Comparison of ENCODE assay signal across 9 mouse cellular contexts in genomic region chr5:62706900-62707299, GRCm38 (mm10). TPM values are rescaled to one million over a fixed set of nuclear protein-coding genes. Genes with fewer than 3 reads are reported as not detected.
A peak's percentile ranks its signal among the peaks of the same experiment; 100 is the strongest.
DNase-seq lines count a peak whose midpoint lies in the region; ATAC-seq and TF ChIP-seq lines count a peak whose summit lies in the region.
"Had no signal": no experiment of that assay in that cellular context is flagged by ENCODE, and none has a peak within 500 bp of the region (broad histone marks: within the 10 kb centered on the region; RNA-seq: fewer than 3 reads in every experiment).

No protein-coding gene starts in this region.

- no peak overlapping the region for H3K27ac ChIP-seq in liver, adult 2 months (replicated peaks; ENCODE audit: insufficient read depth, low read depth, low read length)
- no peak overlapping the region for H3K27ac ChIP-seq in liver, embryonic 12.5 days
- no peak overlapping the region for H3K27ac ChIP-seq in neural tube, embryonic 13.5 days (replicated peaks)
- H3K27ac ChIP-seq: liver, embryonic 13.5 days had no signal

- TF ChIP-seq CTCF in liver, adult 2 months (IDR thresholded peaks at IDR 0.05; ENCODE audit: low read depth, low read length), result peak; percentile 18; the same call in 1 of the 2 replicates

- no peak overlapping the region for H3K4me3 ChIP-seq in liver, adult 2 months (ENCODE audit: insufficient read depth, low read depth, low read length)
- no peak overlapping the region for H3K4me3 ChIP-seq in liver, embryonic 12.5 days
- no peak overlapping the region for H3K4me3 ChIP-seq in neural tube, embryonic 13.5 days
- H3K4me3 ChIP-seq: liver, embryonic 13.5 days had no signal

- no peak for DNase-seq in liver, adult 2 months (ENCODE audit: extremely low read depth, low read depth, low spot score)
- DNase-seq in cerebellum, adult 9-10 months, result peak; percentile 27
- peak; percentile 17 to 47 for DNase-seq in frontal cortex, postnatal 14 days (ENCODE audit: low spot score in 2 of 2)
- peak; percentile 50 to 64 for DNase-seq in left cerebral cortex, adult 18-20 months (ENCODE audit: low spot score in 2 of 2)
- no peak for DNase-seq in spleen, postnatal 36 days (ENCODE audit: low spot score in 2 of 2)
- DNase-seq in spleen, postnatal 10 days (ENCODE audit: low spot score in 2 of 2), result no peak
- DNase-seq: liver, embryonic 13.5 days had no signal

- no peak overlapping the region for H3K9ac ChIP-seq in liver, adult 2 months (ENCODE audit: low read depth, low read length)
- H3K9ac ChIP-seq in liver, embryonic 12.5 days, result no peak overlapping the region
- no peak overlapping the region for H3K9ac ChIP-seq in neural tube, embryonic 13.5 days
- H3K9ac ChIP-seq: liver, embryonic 13.5 days had no signal

- ATAC-seq in liver, embryonic 12.5 days, result no peak
- ATAC-seq in neural tube, embryonic 13.5 days (ENCODE audit: low read depth), result peak; percentile 92

- no peaks in the 10 kb centered on the region for H3K79me2 ChIP-seq in liver, adult 2 months (ENCODE audit: control insufficient read depth, insufficient read depth, low read length)

- H3K4me1 ChIP-seq in liver, adult 2 months (ENCODE audit: control insufficient read depth, insufficient read depth, low read length), result no peaks in the 10 kb centered on the region
- peaks cover 4% of the 10 kb centered on the region; the same call in 1 of the 2 replicates for H3K4me1 ChIP-seq in liver, embryonic 12.5 days
- H3K4me1 ChIP-seq in neural tube, embryonic 13.5 days (replicated peaks), result 0 out of 2 replicates have a peak, but pooled peaks cover 3% of the 10 kb centered on the region
- H3K4me1 ChIP-seq: liver, embryonic 13.5 days had no signal

- H3K9me3 ChIP-seq in liver, embryonic 12.5 days (replicated peaks), result no peaks in the 10 kb centered on the region
- H3K9me3 ChIP-seq in neural tube, embryonic 13.5 days, result no peaks in the 10 kb centered on the region
- H3K9me3 ChIP-seq: liver, embryonic 13.5 days had no signal

- H3K4me2 ChIP-seq in liver, embryonic 12.5 days, result no peak overlapping the region
- H3K4me2 ChIP-seq in neural tube, embryonic 13.5 days, result no peak overlapping the region
- H3K4me2 ChIP-seq: liver, embryonic 13.5 days had no signal

- TF ChIP-seq POLR2A in liver, adult 2 months (IDR thresholded peaks at IDR 0.05; ENCODE audit: extremely low read depth, insufficient read depth, low read length), result no peak

- H3K36me3 ChIP-seq in liver, adult 2 months (ENCODE audit: control insufficient read depth, insufficient read depth, low read length), result peaks cover 6% of the 10 kb centered on the region; the same call in 1 of the 2 replicates
- no peaks in the 10 kb centered on the region for H3K36me3 ChIP-seq in liver, embryonic 12.5 days
- no peaks in the 10 kb centered on the region for H3K36me3 ChIP-seq in neural tube, embryonic 13.5 days
- H3K36me3 ChIP-seq: liver, embryonic 13.5 days had no signal

- no peaks in the 10 kb centered on the region for H3K27me3 ChIP-seq in liver, adult 2 months (ENCODE audit: control insufficient read depth, insufficient read depth, low read length)
- H3K27me3 ChIP-seq in liver, embryonic 12.5 days (replicated peaks), result no peaks in the 10 kb centered on the region
- no peaks in the 10 kb centered on the region for H3K27me3 ChIP-seq in neural tube, embryonic 13.5 days
- H3K27me3 ChIP-seq: liver, embryonic 13.5 days had no signal

- 75% methylated on average over 7 of the region's 7 CpGs for WGBS in liver, adult 2 months
- WGBS in liver, embryonic 12.5 days (ENCODE audit: insufficient replicate concordance), result 59% methylated on average over 7 of the region's 7 CpGs
- 39% methylated on average over 7 of the region's 7 CpGs for WGBS in neural tube, embryonic 13.5 days

RNA-seq across cellular contexts. Expression of gene Arap2, which starts 59.1 kb away (rescaled TPM):
- total RNA-seq in liver, adult 2 months (2014; rRNA removed), result 24.0 and 28.9 TPM in 2 replicates
- 1.7 and 2.1 TPM in 2 replicates for polyA plus RNA-seq in liver, adult 2 months (2012; rRNA removed)
- polyA plus RNA-seq in liver, embryonic 12.5 days (2016; fragmentation: Nextera tagmentation; extraction: Ambion mirVana), result 2.8 and 3.2 TPM in 2 replicates
- 10 to 100 TPM; 70.2 to 75.6 TPM for total RNA-seq in left cerebral cortex, adult 18-20 months (2021)
- polyA plus RNA-seq in neural tube, embryonic 13.5 days (2015; fragmentation: Nextera tagmentation; extraction: Ambion mirVana), result 1.6 and 2.3 TPM in 2 replicates

Comparison
In these comparisons a context has a peak if more than half of its experiments do, and no peak if none do; other contexts are left out.
1. DNase-seq: peak in cerebellum, adult 9-10 months (single experiment), frontal cortex, postnatal 14 days (2 of 2) and left cerebral cortex, adult 18-20 months (2 of 2); none in liver, adult 2 months (single experiment), spleen, postnatal 36 days (0 of 2) and spleen, postnatal 10 days (0 of 2).